Mouse (Mus musculus): ENCODE data around the gene Acot2.

- no peak for TF ChIP-seq CTCF (IDR thresholded peaks at IDR 0.05; ENCODE audit: low read depth)
- no peak for TF ChIP-seq EP300 (IDR thresholded peaks at IDR 0.05; ENCODE audit: low read depth)
Observed at GRCm38 (mm10) chr12:84011251-84012040, 23.8 kb downstream of the Acot2 start.
